Mouse (Mus musculus) CH12F3 (cell line): ENCODE data around the gene Lrwd1.
"Not testable (repeated sequence)": the region's sequence is repeated elsewhere in the genome, so short reads cannot be mapped to it uniquely, and the experiment has no call there.

Experiments
- in situ Hi-C: fragments of 300-500 bp; cut with MboI; formaldehyde crosslinking; loops from 2 replicates; pipeline ENCODE4 v1.14.3; 2020; ENCODE audit warnings: low sequenced_read_pairs

The Lrwd1 gene

DNA sequence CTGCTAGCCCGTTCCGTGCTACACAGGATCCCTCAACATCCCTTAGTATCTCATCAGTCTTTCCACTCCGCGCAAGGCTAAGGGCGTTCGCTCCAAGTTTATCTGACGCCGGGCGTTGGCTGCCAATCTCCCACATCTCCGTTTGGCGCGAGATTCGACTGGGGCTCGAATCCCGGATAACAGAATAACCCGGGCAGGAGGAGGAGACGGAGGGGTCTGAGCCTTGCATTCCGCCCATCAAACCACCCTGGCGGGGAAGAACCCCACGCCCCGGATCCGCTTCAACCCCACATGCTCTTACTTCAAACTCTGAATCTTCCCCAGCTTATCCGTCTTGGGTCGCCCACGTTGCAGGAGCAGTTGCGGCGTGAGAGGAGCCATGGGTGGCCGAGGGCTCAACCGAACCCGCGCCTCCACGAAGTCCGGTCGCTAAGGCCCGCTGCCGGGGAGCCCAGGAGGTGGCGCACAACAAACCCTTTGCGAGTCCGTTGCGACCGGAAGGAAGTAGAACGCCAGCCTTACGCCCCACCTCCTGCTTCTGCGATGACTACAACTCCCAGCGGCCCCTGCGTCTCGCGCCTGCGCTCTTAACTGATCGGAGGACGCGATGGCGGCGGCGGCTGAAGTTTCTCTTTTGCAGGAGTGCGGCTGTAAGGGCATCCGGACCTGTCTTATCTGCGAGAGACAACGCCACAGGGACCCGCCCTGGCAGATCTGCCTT lies at the start of gene Lrwd1, which contains the start of gene Alkbh4:
TSS of gene Lrwd1 (minus strand) at position 504 of the 721 bp plus-strand sequence.
TSS of gene Alkbh4 (plus strand) at position 576 of the 721 bp plus-strand sequence.
- in situ Hi-C loops: no loop called here

DNA sequence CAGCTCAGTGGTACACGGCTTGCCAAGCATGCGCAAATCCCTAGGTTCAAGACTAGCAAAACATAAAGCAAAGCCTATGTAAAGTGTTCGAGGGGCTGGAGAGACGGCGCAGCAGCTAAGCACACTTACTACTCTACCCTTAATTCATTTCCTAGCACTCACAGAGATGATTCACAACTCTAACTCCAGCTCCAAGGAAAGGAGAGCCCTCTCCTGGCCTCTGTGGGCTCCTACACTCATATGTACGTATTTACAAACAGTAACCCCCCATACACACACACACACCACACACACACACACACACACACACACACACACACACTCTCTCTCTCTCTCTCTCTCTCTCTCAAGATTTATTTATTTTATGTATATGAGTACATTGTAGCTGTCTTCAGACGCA lies 47.9 kb upstream of the Lrwd1 start:
- in situ Hi-C loops: no loop called here

DNA sequence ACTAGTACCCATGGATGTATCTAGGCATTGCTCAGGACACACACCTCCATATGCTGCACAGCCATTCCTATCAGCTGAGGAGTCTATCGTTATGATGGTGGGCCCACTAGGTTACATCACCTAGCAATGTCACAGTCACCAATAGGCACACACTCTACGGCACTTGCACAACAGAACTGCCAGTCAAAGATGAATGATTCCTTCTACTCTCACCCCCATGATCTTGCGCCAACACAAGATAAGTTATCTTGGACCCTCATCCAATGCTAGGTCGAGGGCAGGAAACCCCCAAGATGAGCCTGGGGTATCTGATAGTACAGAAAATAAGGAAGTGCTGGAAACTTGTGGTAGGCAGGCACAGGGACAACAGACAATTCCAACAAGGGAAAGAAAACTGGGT lies 47.0 kb upstream of the Lrwd1 start:
- in situ Hi-C loops: no loop called here

- in situ Hi-C loops: no loop called here
Observed at GRCm38 (mm10) chr5:136182049-136182448, 46.2 kb upstream of the Lrwd1 start.

- in situ Hi-C loops: no loop called here
Observed at GRCm38 (mm10) chr5:136181197-136181596, 45.3 kb upstream of the Lrwd1 start.

DNA sequence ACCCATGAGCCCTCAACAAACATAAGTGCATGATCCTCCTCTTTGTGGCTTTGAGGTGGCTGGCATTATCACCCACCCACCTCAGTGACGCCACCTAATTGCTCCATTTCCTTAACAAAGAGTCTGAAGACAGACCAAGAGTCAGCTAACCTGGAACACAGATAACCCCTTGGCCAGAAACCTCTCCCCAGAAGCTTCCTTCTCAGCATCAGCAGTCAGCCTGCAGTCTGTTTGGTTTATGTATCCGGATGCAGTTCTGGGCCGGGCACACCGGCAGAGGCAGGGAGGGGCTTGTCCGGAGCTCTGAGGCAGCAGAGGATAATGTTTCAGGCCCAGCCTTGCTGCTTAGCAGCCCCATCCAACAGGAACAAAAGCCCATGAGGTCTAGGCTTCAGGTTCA lies 43.7 kb upstream of the Lrwd1 start:
- in situ Hi-C loops: no loop called here

GRCm38 (mm10) chr5:136173606-136174463 lies 38.0 kb upstream of the Lrwd1 start:
- in situ Hi-C loops: no loop called here

DNA sequence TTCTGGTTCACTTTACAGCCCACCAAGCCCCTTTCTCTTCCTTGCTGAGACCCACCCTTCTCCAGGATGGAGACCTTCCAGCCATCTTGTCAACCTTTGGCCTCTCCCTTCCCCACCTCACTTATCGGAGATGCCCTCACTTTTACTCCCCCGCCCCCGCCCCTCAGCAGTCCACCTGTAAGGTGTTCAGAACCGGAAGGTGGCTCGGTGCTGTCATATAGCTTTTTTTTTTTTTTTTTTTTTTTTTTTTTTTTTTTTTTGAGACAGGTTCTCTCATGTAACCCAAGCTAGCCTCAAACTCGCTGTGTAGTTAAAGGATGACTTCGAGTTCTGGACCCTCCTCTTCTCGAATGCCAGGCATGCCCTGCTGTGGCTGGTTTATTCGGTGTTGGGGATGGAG lies 37.1 kb upstream of the Lrwd1 start:
- in situ Hi-C loops: no loop called here

DNA sequence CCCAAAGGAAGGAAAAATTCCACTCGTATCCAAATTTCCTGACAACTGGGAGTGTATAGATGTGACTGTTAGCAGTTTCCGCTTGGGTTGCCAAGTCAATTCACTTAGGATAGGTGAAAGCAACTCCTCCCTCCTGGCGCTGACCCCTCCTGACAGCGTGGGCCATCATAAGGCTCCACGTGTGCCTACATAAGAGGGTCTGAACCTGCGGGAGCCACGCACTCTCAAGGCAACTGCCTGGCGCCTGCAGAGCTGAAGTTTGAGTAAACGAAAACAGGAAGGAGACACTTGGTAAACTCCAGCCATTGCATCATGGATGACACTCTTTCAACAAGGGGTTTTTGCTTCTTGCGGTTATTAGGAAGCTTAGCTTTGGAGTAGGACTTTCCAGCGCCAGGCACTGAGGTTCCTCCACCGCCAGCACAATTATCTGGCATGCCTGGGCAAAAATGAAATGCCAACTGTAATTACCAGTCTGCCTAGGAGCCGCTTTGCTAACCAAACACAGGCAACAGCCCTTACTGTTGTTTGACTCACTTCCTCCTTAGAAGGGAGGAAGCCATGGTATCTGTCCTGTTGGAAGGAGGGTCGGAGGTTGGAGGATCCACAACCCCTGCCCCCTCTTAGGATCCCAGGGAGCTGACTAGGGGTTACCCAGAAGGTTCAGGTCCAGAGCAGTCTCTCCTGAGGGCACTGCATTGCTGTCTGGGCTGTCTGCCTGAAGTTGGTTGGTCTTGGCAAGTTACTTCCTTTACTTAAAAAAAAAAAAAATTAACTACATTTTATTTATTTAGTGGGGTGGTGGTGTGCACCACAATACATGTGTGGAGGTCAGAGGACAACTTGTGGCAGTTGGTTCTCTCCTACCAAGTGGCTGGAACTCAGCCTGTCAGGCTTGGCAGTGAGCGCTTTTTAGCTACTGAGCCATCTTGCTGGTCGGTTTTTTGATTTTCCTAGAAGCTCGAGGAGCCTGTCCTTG lies 35.8 kb upstream of the Lrwd1 start:
- in situ Hi-C loops: no loop called here

GRCm38 (mm10) chr5:136170512-136171362 lies 34.9 kb upstream of the Lrwd1 start, which contains the start of gene Orai2:
Orai2 (minus strand) TSS chr5:136170713.
- in situ Hi-C loops: no loop called here

GRCm38 (mm10) chr5:136169626-136170511 lies 34.0 kb upstream of the Lrwd1 start:
- in situ Hi-C loops: no loop called here

GRCm38 (mm10) chr5:136168071-136168470 lies 32.2 kb upstream of the Lrwd1 start:
- in situ Hi-C loops: no loop called here

DNA sequence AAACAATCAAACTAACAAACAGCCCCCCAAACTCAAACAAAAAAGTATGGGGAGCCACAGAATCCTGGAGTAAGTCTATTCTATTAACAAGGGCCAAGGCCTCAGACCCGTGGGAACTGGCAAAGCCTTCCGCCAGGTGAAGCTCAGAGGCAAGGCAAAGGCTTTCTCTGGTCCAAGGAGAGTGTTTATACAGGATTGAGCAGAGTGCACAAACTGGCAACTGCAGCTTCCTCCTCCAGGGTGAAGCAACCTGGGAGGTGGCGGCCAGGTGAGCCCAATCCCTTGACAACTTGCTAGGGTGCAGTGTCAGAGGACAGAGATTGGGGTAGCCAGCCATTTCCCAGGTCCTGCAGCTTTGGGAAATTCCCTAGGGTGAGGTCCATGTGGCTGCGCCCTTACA lies 31.4 kb upstream of the Lrwd1 start:
- in situ Hi-C loops: no loop called here

DNA sequence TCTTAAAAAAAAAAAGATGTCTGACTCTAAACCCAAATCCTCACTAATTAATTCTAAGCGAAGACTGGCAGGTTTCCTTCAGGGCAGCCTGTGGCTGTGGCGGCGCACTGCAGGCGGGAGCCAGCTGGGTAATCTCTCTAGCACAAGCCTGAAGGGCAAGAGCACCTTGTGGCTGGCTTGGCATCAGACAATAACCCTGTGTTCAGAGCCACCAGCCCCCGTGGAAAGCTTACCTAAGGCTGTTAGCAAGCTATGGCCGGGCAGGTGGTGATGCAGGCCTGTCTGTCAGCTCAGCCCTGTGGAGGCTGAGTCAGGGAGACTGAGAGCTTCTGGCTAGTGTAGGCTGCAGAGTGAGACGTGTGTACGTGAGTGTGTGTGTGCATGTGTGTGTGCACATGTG lies 29.4 kb upstream of the Lrwd1 start:
- in situ Hi-C loops: no loop called here

DNA sequence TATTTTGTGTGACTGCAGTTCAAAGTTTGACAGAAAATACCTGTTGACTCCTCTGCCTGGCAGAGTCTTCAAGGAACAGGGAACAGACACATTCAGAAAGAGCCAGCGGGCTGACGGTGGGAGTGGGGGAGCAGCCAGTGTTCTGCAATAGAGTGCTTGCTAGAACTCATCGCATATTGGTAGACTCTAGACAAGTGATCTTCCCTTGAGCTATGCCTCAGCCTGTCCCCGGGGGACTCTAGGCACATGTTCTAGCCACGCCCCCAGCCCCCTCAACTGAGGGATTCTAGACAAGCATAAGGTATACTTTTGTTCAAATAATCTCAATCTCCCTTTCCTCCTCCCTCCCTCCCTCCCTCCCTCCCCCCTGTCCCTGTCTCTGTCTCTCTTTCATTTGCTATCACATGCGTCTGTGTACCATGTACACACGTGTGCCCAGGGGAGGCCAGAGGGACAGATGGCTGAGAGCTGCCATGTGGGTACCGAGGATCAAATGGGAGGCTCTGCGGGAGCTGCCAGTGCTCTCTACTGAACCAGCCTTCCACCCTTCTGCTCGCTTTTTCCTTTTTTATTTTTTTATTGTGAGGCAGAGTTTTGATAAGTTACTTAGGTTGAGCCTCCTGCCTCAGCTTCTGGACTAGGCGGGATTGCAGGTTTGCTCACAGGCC lies 28.1 kb upstream of the Lrwd1 start:
- in situ Hi-C loops: no loop called here

GRCm38 (mm10) chr5:136160084-136160483 lies 24.2 kb upstream of the Lrwd1 start:
- in situ Hi-C loops: not testable (repeated sequence)

- in situ Hi-C loops: no loop called here
Observed at GRCm38 (mm10) chr5:136155399-136155798, 19.5 kb upstream of the Lrwd1 start.

GRCm38 (mm10) chr5:136152365-136152764 lies 16.5 kb upstream of the Lrwd1 start:
- in situ Hi-C loops: no loop called here
